Mouse (Mus musculus): ENCODE results near the gene Tspan14. TPM values are rescaled to one million over a fixed set of nuclear protein-coding genes. Genes with fewer than 3 reads are reported as not detected.
A peak's percentile ranks its signal among the peaks of the same experiment; 100 is the strongest.

Gene Tspan14
- polyA plus RNA-seq, 1 experiment, result 58.8 TPM

GRCm38 (mm10) chr14:40953381-40953780, 13.2 kb downstream of the Tspan14 start:
- no peak overlapping the region for H3K4me3 ChIP-seq (ENCODE audit: low read depth, low read length)
- H3K9ac ChIP-seq (ENCODE audit: low read depth, poor library complexity, severe bottlenecking), result no peak overlapping the region
- no peaks in the 10 kb centered on the region for H3K27me3 ChIP-seq (ENCODE audit: control insufficient read depth, insufficient read depth, low read length, poor library complexity, severe bottlenecking)
- H3K4me1 ChIP-seq (ENCODE audit: control insufficient read depth, insufficient read depth, low read length), result peaks cover 20% of the 10 kb centered on the region
- H3K9me3 ChIP-seq (replicated peaks; ENCODE audit: control insufficient read depth, insufficient read depth, low read length, poor library complexity, severe bottlenecking), result no peaks in the 10 kb centered on the region
- H3K27ac ChIP-seq (ENCODE audit: insufficient read depth, low read length), result 0 out of 2 replicates have a peak overlapping the region, but pooled peaks have one; percentile 10
- H3K36me3 ChIP-seq (ENCODE audit: control insufficient read depth, insufficient read depth, low read length, poor library complexity, severe bottlenecking), result no peaks in the 10 kb centered on the region
- TF ChIP-seq CTCF (IDR thresholded peaks at IDR 0.05; ENCODE audit: low read depth, low read length) (no peak), POLR2A (IDR thresholded peaks at IDR 0.05; ENCODE audit: insufficient read depth, low read length) (no peak), EP300 (IDR thresholded peaks at IDR 0.05; ENCODE audit: insufficient read depth, low read depth, low read length) (no peak)

- Histone ChIP-seq H3K27ac (ENCODE audit: insufficient read depth, low read length) (no peak overlapping the region), H3K9me3 (replicated peaks; ENCODE audit: control insufficient read depth, insufficient read depth, low read length, poor library complexity, severe bottlenecking) (no peaks in the 10 kb centered on the region), H3K9ac (ENCODE audit: low read depth, poor library complexity, severe bottlenecking) (no peak overlapping the region), H3K27me3 (ENCODE audit: control insufficient read depth, insufficient read depth, low read length, poor library complexity, severe bottlenecking) (no peaks in the 10 kb centered on the region), H3K36me3 (ENCODE audit: control insufficient read depth, insufficient read depth, low read length, poor library complexity, severe bottlenecking) (no peaks in the 10 kb centered on the region), H3K4me3 (ENCODE audit: low read depth, low read length) (no peak overlapping the region), H3K4me1 (ENCODE audit: control insufficient read depth, insufficient read depth, low read length) (peaks cover 24% of the 10 kb centered on the region)
- peak; percentile 55; the same call in 1 of the 2 replicates for TF ChIP-seq EP300 (IDR thresholded peaks at IDR 0.05; ENCODE audit: insufficient read depth, low read depth, low read length)
- no peak for TF ChIP-seq CTCF (IDR thresholded peaks at IDR 0.05; ENCODE audit: low read depth, low read length)
Measured at GRCm38 (mm10) chr14:40952715-40953114, 13.9 kb downstream of the Tspan14 start.

GRCm38 (mm10) chr14:40952301-40952700, 14.3 kb downstream of the Tspan14 start:
- H3K9ac ChIP-seq (ENCODE audit: low read depth, poor library complexity, severe bottlenecking), result no peak overlapping the region
- H3K36me3 ChIP-seq (ENCODE audit: control insufficient read depth, insufficient read depth, low read length, poor library complexity, severe bottlenecking), result no peaks in the 10 kb centered on the region
- H3K27ac ChIP-seq (ENCODE audit: insufficient read depth, low read length), result no peak overlapping the region
- H3K4me1 ChIP-seq (ENCODE audit: control insufficient read depth, insufficient read depth, low read length), result peaks cover 24% of the 10 kb centered on the region
- no peaks in the 10 kb centered on the region for H3K9me3 ChIP-seq (replicated peaks; ENCODE audit: control insufficient read depth, insufficient read depth, low read length, poor library complexity, severe bottlenecking)
- H3K4me3 ChIP-seq (ENCODE audit: low read depth, low read length), result no peak overlapping the region
- H3K27me3 ChIP-seq (ENCODE audit: control insufficient read depth, insufficient read depth, low read length, poor library complexity, severe bottlenecking), result no peaks in the 10 kb centered on the region
- no peak for TF ChIP-seq POLR2A (IDR thresholded peaks at IDR 0.05; ENCODE audit: insufficient read depth, low read length)
- no peak for TF ChIP-seq CTCF (IDR thresholded peaks at IDR 0.05; ENCODE audit: low read depth, low read length)
- TF ChIP-seq EP300 (IDR thresholded peaks at IDR 0.05; ENCODE audit: insufficient read depth, low read depth, low read length), result no peak

GRCm38 (mm10) chr14:40949730-40950614, 16.6 kb downstream of the Tspan14 start:
- Histone ChIP-seq H3K9ac (ENCODE audit: low read depth, poor library complexity, severe bottlenecking) (no peak overlapping the region), H3K27ac (ENCODE audit: insufficient read depth, low read length) (no peak overlapping the region), H3K36me3 (ENCODE audit: control insufficient read depth, insufficient read depth, low read length, poor library complexity, severe bottlenecking) (no peaks in the 10 kb centered on the region), H3K4me1 (ENCODE audit: control insufficient read depth, insufficient read depth, low read length) (peaks cover 21% of the 10 kb centered on the region), H3K4me3 (ENCODE audit: low read depth, low read length) (no peak overlapping the region), H3K9me3 (replicated peaks; ENCODE audit: control insufficient read depth, insufficient read depth, low read length, poor library complexity, severe bottlenecking) (no peaks in the 10 kb centered on the region), H3K27me3 (ENCODE audit: control insufficient read depth, insufficient read depth, low read length, poor library complexity, severe bottlenecking) (no peaks in the 10 kb centered on the region)
- TF ChIP-seq EP300 (IDR thresholded peaks at IDR 0.05; ENCODE audit: insufficient read depth, low read depth, low read length) (no peak), CTCF (IDR thresholded peaks at IDR 0.05; ENCODE audit: low read depth, low read length) (no peak), POLR2A (IDR thresholded peaks at IDR 0.05; ENCODE audit: insufficient read depth, low read length) (no peak)

- Histone ChIP-seq H3K9ac (ENCODE audit: low read depth, poor library complexity, severe bottlenecking) (no peak overlapping the region), H3K9me3 (replicated peaks; ENCODE audit: control insufficient read depth, insufficient read depth, low read length, poor library complexity, severe bottlenecking) (no peaks in the 10 kb centered on the region), H3K4me1 (ENCODE audit: control insufficient read depth, insufficient read depth, low read length) (peaks cover 19% of the 10 kb centered on the region), H3K36me3 (ENCODE audit: control insufficient read depth, insufficient read depth, low read length, poor library complexity, severe bottlenecking) (no peaks in the 10 kb centered on the region), H3K4me3 (ENCODE audit: low read depth, low read length) (no peak overlapping the region), H3K27ac (ENCODE audit: insufficient read depth, low read length) (0 out of 2 replicates have a peak overlapping the region, but pooled peaks have one; percentile 86), H3K27me3 (ENCODE audit: control insufficient read depth, insufficient read depth, low read length, poor library complexity, severe bottlenecking) (no peaks in the 10 kb centered on the region)
- TF ChIP-seq CTCF (IDR thresholded peaks at IDR 0.05; ENCODE audit: low read depth, low read length) (no peak), POLR2A (IDR thresholded peaks at IDR 0.05; ENCODE audit: insufficient read depth, low read length) (no peak), EP300 (IDR thresholded peaks at IDR 0.05; ENCODE audit: insufficient read depth, low read depth, low read length) (no peak)
Measured at GRCm38 (mm10) chr14:40949047-40949446, 17.6 kb downstream of the Tspan14 start.

GRCm38 (mm10) chr14:40948522-40948921, 18.1 kb downstream of the Tspan14 start:
- Histone ChIP-seq H3K9me3 (replicated peaks; ENCODE audit: control insufficient read depth, insufficient read depth, low read length, poor library complexity, severe bottlenecking) (no peaks in the 10 kb centered on the region), H3K4me1 (ENCODE audit: control insufficient read depth, insufficient read depth, low read length) (peaks cover 15% of the 10 kb centered on the region), H3K36me3 (ENCODE audit: control insufficient read depth, insufficient read depth, low read length, poor library complexity, severe bottlenecking) (no peaks in the 10 kb centered on the region), H3K27me3 (ENCODE audit: control insufficient read depth, insufficient read depth, low read length, poor library complexity, severe bottlenecking) (no peaks in the 10 kb centered on the region), H3K4me3 (ENCODE audit: low read depth, low read length) (no peak overlapping the region), H3K9ac (ENCODE audit: low read depth, poor library complexity, severe bottlenecking) (peak overlapping the region; percentile 10; the same call in 1 of the 2 replicates), H3K27ac (ENCODE audit: insufficient read depth, low read length) (peak overlapping the region; percentile 86)
- TF ChIP-seq CTCF (IDR thresholded peaks at IDR 0.05; ENCODE audit: low read depth, low read length) (no peak), EP300 (IDR thresholded peaks at IDR 0.05; ENCODE audit: insufficient read depth, low read depth, low read length) (no peak), POLR2A (IDR thresholded peaks at IDR 0.05; ENCODE audit: insufficient read depth, low read length) (no peak)

All from ES-Bruce4 (cell line).